Mouse (Mus musculus): ENCODE measurements around the gene Gm37240. TPM values are rescaled to one million over a fixed set of nuclear protein-coding genes. Genes with fewer than 3 reads are reported as not detected.

Gm37240 gene
- polyA plus RNA-seq, 1 experiment = 0.91 TPM

- Histone ChIP-seq H3K9ac (ENCODE audit: low read depth, poor library complexity, severe bottlenecking) (no peak overlapping the region), H3K27me3 (ENCODE audit: control insufficient read depth, insufficient read depth, low read length, poor library complexity, severe bottlenecking) (no peaks in the 10 kb centered on the region), H3K27ac (ENCODE audit: insufficient read depth, low read length) (no peak overlapping the region), H3K4me1 (ENCODE audit: control insufficient read depth, insufficient read depth, low read length) (peaks cover 5% of the 10 kb centered on the region), H3K4me3 (ENCODE audit: low read depth, low read length) (no peak overlapping the region), H3K36me3 (ENCODE audit: control insufficient read depth, insufficient read depth, low read length, poor library complexity, severe bottlenecking) (no peaks in the 10 kb centered on the region), H3K9me3 (replicated peaks; ENCODE audit: control insufficient read depth, insufficient read depth, low read length, poor library complexity, severe bottlenecking) (no peaks in the 10 kb centered on the region)
- TF ChIP-seq EP300 (IDR thresholded peaks at IDR 0.05; ENCODE audit: insufficient read depth, low read depth, low read length) = no peak
- no peak for TF ChIP-seq CTCF (IDR thresholded peaks at IDR 0.05; ENCODE audit: low read depth, low read length)
- no peak for TF ChIP-seq POLR2A (IDR thresholded peaks at IDR 0.05; ENCODE audit: insufficient read depth, low read length)
Measured at GRCm38 (mm10) chr3:84851801-84852200, 1035.5 kb downstream of the Gm37240 start.

- no peak overlapping the region for H3K9ac ChIP-seq (ENCODE audit: low read depth, poor library complexity, severe bottlenecking)
- H3K4me3 ChIP-seq (ENCODE audit: low read depth, low read length) = no peak overlapping the region
- H3K36me3 ChIP-seq (ENCODE audit: control insufficient read depth, insufficient read depth, low read length, poor library complexity, severe bottlenecking) = no peaks in the 10 kb centered on the region
- no peak overlapping the region for H3K27ac ChIP-seq (ENCODE audit: insufficient read depth, low read length)
- no peaks in the 10 kb centered on the region for H3K9me3 ChIP-seq (replicated peaks; ENCODE audit: control insufficient read depth, insufficient read depth, low read length, poor library complexity, severe bottlenecking)
- H3K27me3 ChIP-seq (ENCODE audit: control insufficient read depth, insufficient read depth, low read length, poor library complexity, severe bottlenecking) = no peaks in the 10 kb centered on the region
- H3K4me1 ChIP-seq (ENCODE audit: control insufficient read depth, insufficient read depth, low read length) = peaks cover 5% of the 10 kb centered on the region
- TF ChIP-seq CTCF (IDR thresholded peaks at IDR 0.05; ENCODE audit: low read depth, low read length) = no peak
- no peak for TF ChIP-seq POLR2A (IDR thresholded peaks at IDR 0.05; ENCODE audit: insufficient read depth, low read length)
- no peak for TF ChIP-seq EP300 (IDR thresholded peaks at IDR 0.05; ENCODE audit: insufficient read depth, low read depth, low read length)
Measured at GRCm38 (mm10) chr3:84850418-84850817, 1036.9 kb downstream of the Gm37240 start.

- Histone ChIP-seq H3K27ac (ENCODE audit: insufficient read depth, low read length) (no peak overlapping the region), H3K27me3 (ENCODE audit: control insufficient read depth, insufficient read depth, low read length, poor library complexity, severe bottlenecking) (no peaks in the 10 kb centered on the region), H3K4me1 (ENCODE audit: control insufficient read depth, insufficient read depth, low read length) (peaks cover 5% of the 10 kb centered on the region), H3K4me3 (ENCODE audit: low read depth, low read length) (no peak overlapping the region), H3K9ac (ENCODE audit: low read depth, poor library complexity, severe bottlenecking) (no peak overlapping the region), H3K9me3 (replicated peaks; ENCODE audit: control insufficient read depth, insufficient read depth, low read length, poor library complexity, severe bottlenecking) (no peaks in the 10 kb centered on the region), H3K36me3 (ENCODE audit: control insufficient read depth, insufficient read depth, low read length, poor library complexity, severe bottlenecking) (no peaks in the 10 kb centered on the region)
- TF ChIP-seq CTCF (IDR thresholded peaks at IDR 0.05; ENCODE audit: low read depth, low read length) (no peak), POLR2A (IDR thresholded peaks at IDR 0.05; ENCODE audit: insufficient read depth, low read length) (no peak), EP300 (IDR thresholded peaks at IDR 0.05; ENCODE audit: insufficient read depth, low read depth, low read length) (no peak)
Measured at GRCm38 (mm10) chr3:84848798-84849197, 1038.5 kb downstream of the Gm37240 start.

GRCm38 (mm10) chr3:84843594-84843993 is 1043.7 kb downstream of the Gm37240 start:
- Histone ChIP-seq H3K4me3 (ENCODE audit: low read depth, low read length) (no peak overlapping the region), H3K9ac (ENCODE audit: low read depth, poor library complexity, severe bottlenecking) (no peak overlapping the region), H3K36me3 (ENCODE audit: control insufficient read depth, insufficient read depth, low read length, poor library complexity, severe bottlenecking) (no peaks in the 10 kb centered on the region), H3K9me3 (replicated peaks; ENCODE audit: control insufficient read depth, insufficient read depth, low read length, poor library complexity, severe bottlenecking) (no peaks in the 10 kb centered on the region), H3K27ac (ENCODE audit: insufficient read depth, low read length) (no peak overlapping the region), H3K4me1 (ENCODE audit: control insufficient read depth, insufficient read depth, low read length) (no peaks in the 10 kb centered on the region), H3K27me3 (ENCODE audit: control insufficient read depth, insufficient read depth, low read length, poor library complexity, severe bottlenecking) (no peaks in the 10 kb centered on the region)
- TF ChIP-seq POLR2A (IDR thresholded peaks at IDR 0.05; ENCODE audit: insufficient read depth, low read length) (no peak), CTCF (IDR thresholded peaks at IDR 0.05; ENCODE audit: low read depth, low read length) (no peak)

- Histone ChIP-seq H3K27ac (ENCODE audit: insufficient read depth, low read length) (no peak overlapping the region), H3K4me1 (ENCODE audit: control insufficient read depth, insufficient read depth, low read length) (no peaks in the 10 kb centered on the region), H3K4me3 (ENCODE audit: low read depth, low read length) (no peak overlapping the region), H3K36me3 (ENCODE audit: control insufficient read depth, insufficient read depth, low read length, poor library complexity, severe bottlenecking) (no peaks in the 10 kb centered on the region), H3K9ac (ENCODE audit: low read depth, poor library complexity, severe bottlenecking) (no peak overlapping the region), H3K9me3 (replicated peaks; ENCODE audit: control insufficient read depth, insufficient read depth, low read length, poor library complexity, severe bottlenecking) (no peaks in the 10 kb centered on the region), H3K27me3 (ENCODE audit: control insufficient read depth, insufficient read depth, low read length, poor library complexity, severe bottlenecking) (no peaks in the 10 kb centered on the region)
- TF ChIP-seq POLR2A (IDR thresholded peaks at IDR 0.05; ENCODE audit: insufficient read depth, low read length) (no peak), CTCF (IDR thresholded peaks at IDR 0.05; ENCODE audit: low read depth, low read length) (no peak), EP300 (IDR thresholded peaks at IDR 0.05; ENCODE audit: insufficient read depth, low read depth, low read length) (no peak)
Measured at GRCm38 (mm10) chr3:84842793-84843192, 1044.5 kb downstream of the Gm37240 start.

- no peak for TF ChIP-seq POLR2A (IDR thresholded peaks at IDR 0.05; ENCODE audit: insufficient read depth, low read length)
- TF ChIP-seq CTCF (IDR thresholded peaks at IDR 0.05; ENCODE audit: low read depth, low read length) = no peak
- no peak for TF ChIP-seq EP300 (IDR thresholded peaks at IDR 0.05; ENCODE audit: insufficient read depth, low read depth, low read length)
- Histone ChIP-seq H3K4me3 (ENCODE audit: low read depth, low read length) (no peak overlapping the region), H3K27ac (ENCODE audit: insufficient read depth, low read length) (no peak overlapping the region)
Measured at GRCm38 (mm10) chr3:84841271-84841670, 1046.0 kb downstream of the Gm37240 start.

More at GRCm38 (mm10) chr3:84841271-84841670, 1046.0 kb downstream of the Gm37240 start:
- no peak overlapping the region for H3K9ac ChIP-seq (ENCODE audit: low read depth, poor library complexity, severe bottlenecking)
- H3K9me3 ChIP-seq (replicated peaks; ENCODE audit: control insufficient read depth, insufficient read depth, low read length, poor library complexity, severe bottlenecking) = no peaks in the 10 kb centered on the region
- H3K27me3 ChIP-seq (ENCODE audit: control insufficient read depth, insufficient read depth, low read length, poor library complexity, severe bottlenecking) = no peaks in the 10 kb centered on the region
- H3K36me3 ChIP-seq (ENCODE audit: control insufficient read depth, insufficient read depth, low read length, poor library complexity, severe bottlenecking) = no peaks in the 10 kb centered on the region; the same call in 1 of the 2 replicates
- no peaks in the 10 kb centered on the region for H3K4me1 ChIP-seq (ENCODE audit: control insufficient read depth, insufficient read depth, low read length)

All from ES-Bruce4 (cell line).